Mouse (Mus musculus): ENCODE results near the gene Acbd4.
A peak's percentile ranks its signal among the peaks of the same experiment; 100 is the strongest.

Acbd4 gene

DNA sequence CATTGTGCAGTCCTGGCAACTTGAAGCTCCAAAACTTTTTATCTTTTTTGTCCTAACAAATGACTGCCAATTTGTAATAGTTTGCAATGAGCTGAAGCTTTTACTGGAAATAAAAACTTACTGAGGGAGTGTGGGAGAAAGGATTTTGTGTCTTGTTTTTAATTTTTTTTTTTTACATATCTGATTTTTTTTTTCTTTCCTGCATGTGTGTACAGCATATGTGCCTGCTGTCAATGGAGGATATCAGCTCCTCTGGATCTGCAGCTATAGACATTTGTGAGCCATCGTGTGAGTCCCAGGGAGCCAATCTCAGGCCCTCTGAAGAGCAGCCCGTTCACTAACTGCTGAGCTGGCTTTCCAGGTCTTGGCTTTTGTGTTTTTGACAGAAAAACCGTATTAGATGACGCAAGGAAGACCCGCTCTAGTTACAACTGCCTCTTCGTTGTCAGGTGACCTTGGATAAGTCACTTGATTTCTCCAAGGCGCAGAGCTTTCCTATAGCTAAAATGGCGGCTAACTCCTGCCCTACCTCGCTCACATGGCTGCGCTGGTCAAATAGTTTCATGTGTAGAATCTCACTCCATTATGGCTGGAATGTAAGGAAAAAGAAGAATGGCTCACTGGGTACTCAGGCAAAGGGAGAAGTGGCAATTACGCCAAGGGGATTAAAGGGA, 12.9 kb downstream of the Acbd4 start:
- no peak for DNase-seq

DNA sequence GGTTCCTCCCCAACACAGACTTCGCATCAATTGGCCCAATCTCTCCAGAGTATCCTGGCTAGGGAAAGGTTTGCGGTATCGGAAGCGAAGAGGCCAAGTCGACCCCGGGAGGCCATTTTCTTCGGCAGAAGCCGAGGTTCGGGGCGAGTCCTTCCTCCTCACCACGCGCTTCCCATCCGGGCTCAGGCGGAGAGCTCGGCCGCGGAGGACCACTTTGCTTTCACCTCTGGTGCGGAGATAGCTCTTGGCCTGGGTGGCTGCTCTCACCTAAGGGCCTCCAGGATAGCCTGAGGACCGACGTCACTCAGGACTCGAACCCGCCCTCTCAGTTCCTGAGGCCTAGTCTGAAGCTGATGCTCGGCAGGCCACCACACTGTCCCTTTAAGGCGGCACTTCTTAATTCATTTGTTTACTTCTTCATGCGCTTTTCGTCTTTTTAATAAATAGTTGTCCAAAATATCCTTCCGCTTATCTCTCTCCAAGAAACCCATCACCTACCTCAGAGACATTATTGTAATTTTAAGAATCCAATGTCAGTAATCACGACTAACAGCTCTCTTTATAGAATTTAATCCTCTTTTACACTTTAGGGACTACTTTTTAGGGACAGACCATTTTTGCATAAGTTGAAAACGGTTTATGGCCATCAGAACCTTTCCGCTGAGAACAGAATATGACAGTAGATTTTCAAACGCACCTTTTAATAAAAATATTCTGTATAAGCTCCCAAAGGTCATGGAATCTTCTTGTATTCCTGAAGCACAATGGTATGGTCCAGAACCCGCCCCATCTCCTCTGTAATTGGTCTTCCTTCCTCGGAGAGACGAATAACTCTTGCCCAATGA, 13.9 kb downstream of the Acbd4 start:
- peak; percentile 87 to 91 for DNase-seq

DNA sequence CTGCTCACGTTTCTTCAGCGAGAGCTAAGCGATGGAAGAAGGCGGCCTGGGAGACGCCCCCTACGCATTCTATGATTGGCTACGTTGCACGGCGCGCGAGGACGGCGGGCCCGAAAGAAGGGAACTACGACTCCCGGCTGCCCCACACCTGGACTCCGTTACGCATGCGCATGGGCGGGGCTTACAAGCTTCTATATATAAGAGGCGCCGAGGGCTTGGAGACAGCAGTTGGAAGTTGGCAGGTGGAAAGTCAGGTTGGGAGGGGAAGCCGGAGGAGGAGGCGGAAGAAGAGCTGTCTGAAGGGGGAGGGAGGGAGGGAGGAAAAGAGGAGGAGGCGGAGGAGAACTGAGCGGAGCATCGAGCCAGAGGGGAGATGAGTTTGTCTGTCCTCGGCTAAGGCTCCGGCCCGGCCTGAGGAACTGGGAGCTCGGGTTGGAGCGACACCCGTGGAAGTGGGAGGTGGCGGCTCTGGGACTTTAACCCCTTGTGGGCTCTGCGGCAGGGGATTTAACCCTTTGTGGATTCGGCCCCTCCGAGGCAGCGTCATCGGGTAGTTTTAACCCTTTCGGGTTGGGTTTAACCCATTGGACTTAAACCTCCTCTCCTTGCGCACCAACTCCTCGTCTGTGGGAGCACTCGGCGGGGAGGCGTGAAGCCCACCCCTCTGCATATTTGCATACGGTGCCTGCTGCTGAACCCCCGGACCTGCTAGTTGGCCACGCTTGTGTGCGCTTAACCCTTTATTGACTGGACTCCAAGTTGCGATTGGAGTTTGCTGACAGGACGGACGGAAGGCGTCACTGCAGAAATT, 14.7 kb downstream of the Acbd4 start, which contains the start of gene Hexim1:
Gene Hexim1, plus strand, starts transcription at position 224 of the 811 bp plus-strand sequence.
- peak; percentile 99 to 100 for DNase-seq

DNA sequence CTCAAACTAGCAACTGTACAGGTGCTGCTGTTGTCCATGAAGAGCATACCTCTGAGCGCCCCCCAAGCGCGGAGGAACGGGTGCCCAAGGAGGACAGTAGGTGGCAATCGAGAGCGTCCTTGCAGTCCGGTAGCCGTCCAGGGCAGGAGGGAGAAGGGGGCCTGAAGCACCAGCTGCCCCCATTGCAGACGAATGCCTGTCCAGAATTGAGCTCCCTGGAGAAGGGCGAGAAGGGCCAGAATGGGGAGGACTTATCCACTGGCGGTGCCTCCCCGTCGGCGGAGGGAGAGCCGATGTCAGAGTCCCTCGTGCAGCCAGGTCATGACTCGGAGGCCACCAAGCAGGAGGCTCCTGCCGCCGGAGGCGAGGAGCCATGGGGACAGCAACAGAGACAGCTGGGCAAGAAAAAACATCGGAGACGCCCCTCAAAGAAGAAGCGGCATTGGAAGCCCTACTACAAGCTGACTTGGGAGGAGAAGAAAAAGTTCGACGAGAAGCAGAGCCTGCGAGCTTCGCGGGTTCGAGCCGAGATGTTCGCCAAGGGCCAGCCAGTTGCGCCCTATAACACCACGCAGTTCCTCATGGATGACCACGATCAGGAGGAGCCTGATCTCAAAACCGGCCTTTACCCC, 15.6 kb downstream of the Acbd4 start:
- DNase-seq, result peak; percentile 80 to 87

DNA sequence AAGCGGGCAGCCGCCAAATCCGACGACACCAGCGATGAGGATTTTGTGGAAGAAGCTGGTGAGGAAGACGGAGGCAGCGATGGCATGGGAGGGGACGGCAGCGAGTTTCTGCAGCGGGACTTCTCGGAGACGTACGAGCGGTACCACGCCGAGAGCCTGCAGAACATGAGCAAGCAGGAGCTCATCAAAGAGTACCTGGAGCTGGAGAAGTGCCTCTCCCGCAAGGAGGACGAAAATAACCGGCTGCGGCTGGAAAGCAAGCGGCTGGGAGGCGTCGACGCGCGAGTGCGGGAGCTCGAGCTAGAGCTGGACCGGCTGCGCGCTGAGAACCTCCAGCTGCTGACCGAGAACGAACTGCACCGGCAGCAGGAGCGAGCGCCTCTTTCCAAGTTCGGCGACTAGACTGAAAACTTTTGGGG, 16.1 kb downstream of the Acbd4 start:
- DNase-seq, result peak; percentile 45 to 67

DNA sequence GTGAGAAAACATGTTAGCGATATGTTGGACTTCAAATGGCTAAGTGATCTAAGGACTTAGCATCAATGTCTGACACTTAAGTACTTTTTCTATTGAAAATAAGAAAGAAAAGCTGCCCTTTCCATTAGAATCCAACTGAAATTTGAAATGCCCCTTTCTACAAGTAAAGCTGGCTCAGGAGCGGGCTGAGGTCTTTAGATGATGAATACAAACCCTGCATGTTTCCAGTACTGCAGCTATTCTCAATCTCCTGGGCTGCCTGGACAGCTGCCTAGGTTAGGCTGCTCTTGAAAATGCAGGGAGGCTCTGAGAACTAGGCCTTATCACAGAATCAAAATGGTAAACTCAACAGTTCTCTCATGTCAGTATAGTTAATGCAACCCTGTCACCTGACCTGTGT, 17.4 kb downstream of the Acbd4 start:
- no peak for DNase-seq

DNA sequence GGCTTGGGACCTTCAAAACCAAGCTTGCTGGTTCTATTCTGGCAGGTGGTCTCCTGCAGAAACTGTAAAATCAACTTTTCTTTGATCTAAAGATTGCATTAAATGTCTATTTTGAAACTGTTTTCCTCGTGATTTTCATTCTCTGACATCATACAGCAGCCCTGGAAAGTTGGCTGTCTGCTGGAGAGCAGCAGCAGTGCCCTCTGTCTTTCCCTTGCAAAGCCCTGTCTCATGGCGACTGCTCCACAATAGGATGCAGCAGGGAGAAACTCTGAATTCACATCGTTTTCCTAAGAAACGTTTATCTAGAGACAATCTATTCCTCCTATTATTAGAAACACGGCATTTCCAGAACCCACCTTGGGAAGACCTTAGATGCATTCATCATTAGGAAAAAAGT, 18.1 kb downstream of the Acbd4 start:
- no peak for DNase-seq

DNA sequence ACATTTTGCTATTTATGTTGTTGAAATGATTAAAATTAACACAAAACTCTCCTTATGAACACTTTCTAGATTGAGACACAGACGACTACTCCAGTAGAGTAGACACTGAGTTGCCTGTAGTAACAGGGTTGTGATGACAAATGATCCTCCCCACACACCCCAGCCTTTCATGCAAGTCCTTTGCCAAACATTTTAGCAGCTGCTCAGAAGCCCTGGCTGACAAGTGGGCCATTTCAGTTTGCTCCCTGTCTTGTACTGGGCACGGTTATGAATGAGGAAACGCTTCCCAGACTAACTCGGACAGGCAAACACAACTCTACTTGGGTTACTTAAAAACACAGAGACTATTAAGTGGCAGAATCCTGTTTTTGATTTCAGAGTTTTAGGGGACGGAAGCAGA, 18.8 kb downstream of the Acbd4 start:
- DNase-seq, result no peak

DNA sequence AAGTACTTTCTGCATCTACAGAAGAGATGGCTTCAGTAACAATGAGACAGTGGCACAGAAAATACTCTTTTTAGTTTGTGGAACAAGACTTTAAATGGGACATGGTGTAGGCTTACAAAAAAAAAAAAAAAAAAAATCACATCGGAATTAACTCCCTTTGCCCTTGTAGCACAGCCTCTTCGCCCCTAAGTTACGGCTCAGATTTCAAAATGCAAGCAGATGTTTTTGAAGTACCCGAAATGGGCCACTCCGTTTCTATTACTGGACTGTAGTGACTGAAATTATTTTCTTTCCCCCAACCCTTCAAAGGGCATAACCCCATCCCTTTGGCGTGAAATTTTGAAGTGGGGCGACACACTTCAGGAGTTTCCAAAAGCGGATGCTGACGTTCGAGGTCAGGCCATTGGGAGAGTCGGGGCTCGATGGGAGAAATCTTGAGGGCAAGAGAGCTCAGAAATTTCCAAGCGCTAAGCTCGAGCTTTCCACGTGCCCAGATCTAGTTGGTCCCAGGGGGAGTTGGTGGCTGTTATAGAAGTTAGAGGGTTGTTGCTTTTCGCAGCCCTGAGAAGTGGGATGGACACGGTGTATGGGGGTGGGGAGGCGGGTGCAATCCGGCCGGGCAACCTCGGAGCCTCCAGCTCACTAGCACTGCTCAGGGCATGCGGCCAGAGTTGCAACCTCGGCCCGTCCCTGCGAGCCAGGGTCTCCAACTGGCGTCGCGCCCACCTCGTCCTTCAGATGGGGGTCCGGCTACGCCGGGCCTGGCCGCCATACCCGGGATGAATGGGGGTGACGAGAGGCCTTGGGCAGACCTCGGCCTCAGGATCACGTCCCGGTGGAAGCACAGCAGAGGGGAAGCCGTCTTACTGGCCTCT, 30.5 kb downstream of the Acbd4 start, which contains the start of gene Hexim2:
Gene Hexim2, plus strand, starts transcription at position 729 of the 875 bp plus-strand sequence.
- DNase-seq, result peak; percentile 50 to 76

DNA sequence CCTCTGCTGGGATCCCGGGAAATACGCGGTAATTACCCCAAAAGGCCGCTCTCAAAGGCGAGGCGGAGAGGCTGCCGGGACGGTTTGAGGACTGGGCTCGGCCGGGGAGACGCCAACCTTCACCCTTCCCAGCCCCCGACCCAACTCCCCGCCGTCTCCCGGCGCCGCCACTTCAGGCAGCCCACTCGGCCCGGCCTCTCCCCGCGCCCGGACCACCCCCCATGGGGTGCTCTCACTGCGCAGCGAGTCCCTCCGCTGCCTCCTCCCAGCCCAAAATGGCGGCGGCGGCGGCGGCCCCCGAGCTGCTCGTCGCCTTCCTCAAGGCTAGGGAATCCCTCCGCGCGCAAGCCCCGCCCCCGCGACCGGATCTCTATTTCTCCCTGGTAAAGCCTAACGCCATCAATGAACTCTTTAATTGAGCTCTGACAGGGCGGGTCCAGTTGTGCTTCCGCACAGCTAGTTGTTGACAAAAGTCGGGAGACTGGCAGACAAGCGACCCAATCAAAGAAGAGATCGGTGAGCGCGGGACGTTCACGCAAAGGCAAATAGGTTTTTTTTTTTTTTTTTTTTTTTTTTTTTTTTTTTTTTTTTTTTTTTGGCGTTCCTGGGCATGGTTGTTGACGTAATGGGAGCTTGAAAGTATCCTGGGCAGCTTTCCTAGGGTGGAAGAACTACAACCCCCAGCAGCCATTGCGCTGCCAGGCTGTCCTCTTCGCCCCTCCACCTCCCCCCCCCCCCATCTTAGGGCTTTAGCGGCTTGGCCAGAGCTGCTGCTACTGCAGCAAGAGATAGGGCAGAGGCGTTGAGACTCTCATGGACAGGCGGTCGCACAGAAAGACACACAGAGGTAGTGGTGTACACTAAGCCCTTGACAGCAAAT, 31.3 kb downstream of the Acbd4 start:
- DNase-seq, result peak; percentile 100

DNA sequence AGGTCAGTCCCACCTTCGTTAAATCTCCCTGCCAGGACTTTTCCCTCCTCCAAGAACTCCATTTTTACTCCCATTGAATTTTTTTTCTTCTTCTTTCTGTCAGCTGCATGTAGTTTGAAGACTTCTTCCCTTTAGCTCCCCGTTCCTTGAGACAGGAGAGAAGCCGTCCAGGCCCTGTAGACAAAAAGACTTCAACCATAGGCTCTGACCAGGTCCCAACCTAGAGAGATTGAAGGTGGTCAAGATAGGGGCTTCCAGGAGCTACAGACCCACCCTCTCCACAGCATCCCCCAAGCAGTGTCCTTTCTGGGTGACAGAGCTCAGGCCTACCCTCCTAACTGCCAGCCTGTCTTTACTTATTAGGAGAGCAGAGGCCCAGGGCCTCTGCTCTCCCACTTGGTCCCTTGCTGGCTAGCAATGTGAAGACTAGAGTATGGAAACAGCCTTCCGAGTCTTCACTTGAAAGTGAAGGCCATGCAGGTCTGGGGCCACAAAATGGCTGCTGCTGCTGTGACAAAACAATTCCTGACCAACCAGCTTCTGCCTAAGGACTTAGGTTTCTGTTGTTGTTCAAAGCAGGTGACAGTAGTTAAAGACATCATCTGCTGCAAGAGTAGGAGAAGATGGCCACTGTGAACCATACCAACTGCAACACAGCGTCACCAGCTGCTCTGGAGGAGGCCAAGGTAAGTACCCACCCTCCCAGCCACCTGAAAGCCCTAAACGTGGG, 32.1 kb downstream of the Acbd4 start:
- no peak for DNase-seq

DNA sequence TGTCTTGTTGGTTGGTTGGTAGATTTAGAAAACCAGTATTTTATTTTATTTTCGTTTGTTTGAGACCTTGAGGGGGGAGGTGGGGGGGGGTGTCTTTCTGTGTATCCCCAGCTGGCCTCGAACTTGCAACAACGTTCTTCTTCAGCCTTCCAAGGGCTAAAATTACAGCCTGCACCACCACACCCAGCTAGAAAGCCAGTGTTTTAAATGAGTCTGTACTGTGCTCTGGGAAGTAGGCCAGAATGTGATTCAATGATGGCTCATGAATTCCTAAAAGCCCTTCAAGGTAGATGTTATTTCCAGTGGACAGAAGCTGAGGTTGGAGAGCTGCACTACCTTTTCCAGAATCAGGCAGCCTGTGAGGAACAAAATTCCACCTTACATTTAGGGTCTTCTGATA, 32.7 kb downstream of the Acbd4 start:
- no peak for DNase-seq

DNA sequence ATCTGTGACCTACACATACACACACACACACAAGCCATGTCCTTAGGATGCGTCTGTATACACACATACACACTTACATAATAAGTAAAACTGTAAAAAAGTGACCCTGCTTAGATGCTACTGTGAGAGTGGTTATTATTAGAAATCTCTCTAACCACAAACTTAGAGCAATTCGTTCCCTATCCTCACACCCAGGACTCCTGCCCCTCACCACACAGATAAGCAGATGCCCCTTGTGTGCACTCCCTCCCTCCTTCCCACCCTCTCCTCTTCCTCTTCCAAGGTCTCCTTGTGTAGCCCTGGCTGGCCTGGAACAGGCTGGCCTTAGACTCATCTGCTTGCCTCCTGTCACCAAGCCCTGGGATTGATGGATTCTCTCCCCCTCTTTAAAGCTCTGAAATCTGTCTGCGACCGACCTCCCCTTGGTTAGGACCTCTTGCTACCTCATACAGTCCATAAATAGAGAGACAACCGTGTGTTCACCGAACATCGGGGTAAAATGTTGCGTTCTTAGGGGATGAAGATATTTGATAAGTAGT, 34.6 kb downstream of the Acbd4 start:
- no peak for DNase-seq

DNA sequence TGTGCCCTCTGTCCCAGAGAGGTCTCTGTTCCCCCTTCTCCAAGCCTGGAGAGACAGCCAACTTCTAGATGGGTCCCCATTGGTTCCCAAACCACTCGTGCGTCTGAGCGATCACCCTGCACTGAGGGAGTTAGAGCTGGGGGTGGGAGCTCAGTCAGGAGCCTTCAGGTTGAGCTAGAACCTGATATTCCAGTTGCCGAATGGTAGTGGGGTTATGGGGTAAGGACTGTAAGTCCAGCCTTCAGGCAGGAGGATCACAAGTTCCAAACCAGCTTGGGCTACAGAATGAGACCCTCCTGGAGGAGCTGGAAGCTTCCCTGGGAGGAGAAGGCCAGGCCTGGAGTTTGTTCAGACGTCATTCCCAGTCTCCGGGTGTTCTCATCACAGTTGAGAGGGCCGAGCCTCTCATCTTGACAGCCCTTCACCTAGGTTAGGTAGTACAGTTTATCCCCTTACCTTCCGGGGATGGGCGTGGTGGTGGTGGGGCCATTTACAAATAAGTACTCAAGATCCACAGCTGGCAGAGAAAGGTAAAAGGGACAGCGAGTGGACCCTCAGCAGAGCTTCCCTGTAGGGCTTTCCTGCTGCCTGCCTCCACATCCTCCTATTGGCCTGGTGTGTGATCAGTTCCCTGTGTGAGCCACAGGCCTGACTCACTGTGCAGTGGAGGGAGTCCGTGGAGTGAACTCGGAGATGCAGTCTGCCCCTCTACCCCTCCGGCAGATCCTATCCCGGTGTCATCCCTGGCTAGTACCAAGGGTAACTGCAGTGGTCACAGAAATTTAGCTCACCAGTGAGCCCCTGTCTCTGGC, 38.7 kb downstream of the Acbd4 start:
- no peak for DNase-seq

DNA sequence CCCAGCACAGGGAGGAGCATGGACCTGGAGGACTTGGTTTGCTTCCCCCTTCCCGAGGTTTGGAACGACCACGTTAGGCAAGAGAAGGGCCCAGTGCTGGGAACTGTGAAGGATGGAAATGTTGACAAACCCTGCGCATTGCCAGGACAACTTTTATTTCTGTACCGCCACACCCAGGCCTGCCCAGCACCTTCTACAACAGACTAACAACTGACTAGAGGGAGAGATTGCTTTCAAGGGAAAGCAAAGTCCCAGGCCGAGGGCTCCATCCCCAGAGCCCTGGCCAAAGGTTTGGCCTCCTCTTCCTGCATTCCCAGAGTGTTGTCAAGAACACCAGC, 39.2 kb downstream of the Acbd4 start:
- no peak for DNase-seq

DNA sequence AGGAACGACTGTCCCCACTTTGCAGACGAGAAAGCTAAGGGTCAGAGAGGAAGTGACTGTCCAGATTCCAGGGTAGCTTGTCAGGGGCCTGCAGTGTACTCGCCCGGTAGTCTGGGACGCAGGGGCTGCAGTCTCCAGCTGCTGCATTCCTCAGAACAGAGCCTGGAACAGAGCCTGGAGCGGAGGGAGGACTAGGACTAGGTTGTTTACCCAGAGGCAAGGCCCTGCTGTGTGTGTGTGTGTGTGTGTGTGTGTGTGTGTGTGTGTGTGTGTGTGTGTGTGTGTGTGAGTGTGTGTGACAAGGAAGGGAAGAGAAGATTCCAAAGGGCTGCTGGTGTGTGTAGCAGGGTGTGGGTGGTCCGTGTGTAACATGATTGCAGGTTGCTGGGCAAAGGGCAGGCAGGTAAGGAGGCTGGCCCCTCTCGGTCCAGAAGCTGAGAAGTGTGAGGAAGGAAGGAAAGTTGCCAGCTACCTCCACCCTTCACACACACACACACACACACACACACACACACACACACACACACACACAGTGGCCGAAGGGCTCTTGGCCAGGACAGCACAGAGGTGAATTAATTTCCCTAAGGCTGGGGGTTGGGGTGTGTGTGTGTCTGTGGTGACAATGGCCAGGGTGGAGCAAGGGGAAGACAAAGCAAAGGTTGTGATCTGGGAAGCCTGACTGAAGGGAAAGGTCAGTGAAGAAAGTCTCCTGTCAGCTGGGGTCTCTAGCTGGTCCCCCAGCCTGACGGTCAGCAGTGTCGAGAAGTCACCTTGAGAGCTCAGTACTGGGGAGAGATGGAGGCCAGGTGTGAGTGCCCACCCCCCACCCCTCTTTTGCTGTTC, 39.8 kb downstream of the Acbd4 start:
- peak; percentile 78 to 82 for DNase-seq

DNA sequence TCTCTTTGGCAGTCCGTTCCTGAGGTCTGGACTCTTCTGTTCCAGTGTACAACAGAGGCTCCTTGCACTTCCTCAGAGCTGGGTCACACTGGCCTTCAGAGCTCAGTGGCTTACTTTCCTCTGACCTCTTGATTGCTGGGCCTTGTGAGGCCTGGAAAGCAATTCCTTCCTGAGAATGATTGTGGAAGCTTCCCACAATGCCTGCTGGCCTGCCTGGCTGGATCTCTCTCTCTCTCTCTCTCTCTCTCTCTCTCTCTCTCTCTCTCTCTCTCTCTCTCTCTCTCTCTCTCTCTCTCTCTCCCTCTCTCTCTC, 40.4 kb downstream of the Acbd4 start:
- peak; percentile 46 to 47 for DNase-seq

All from kidney, postnatal 36 days (tissue).